Mouse (Mus musculus) heart, embryonic 11.5 days (tissue): ENCODE results near the gene Gm20403. TPM values are rescaled to one million over a fixed set of nuclear protein-coding genes. Genes with fewer than 3 reads are reported as not detected.
"Not testable (repeated sequence)": the region's sequence is repeated elsewhere in the genome, so short reads cannot be mapped to it uniquely, and the experiment has no call there.

Experiments used
- ATAC-seq: fragments of 200-750 bp; cut with Nextera tagmentation; replicated peaks from 2 replicates; pipeline ENCODE4 v1.8.0; 2017; ENCODE audit warnings: moderate library complexity; ENCODE audit not compliant: insufficient number of reproducible peaks, low FRiP score, low TSS enrichment
- H3K27ac ChIP-seq: fragments of 300-500 bp; sonication (generic); 2 replicates; pipeline ENCODE4 v1.5.1; 2014; ENCODE audit warnings: mild to moderate bottlenecking, low read depth, low read length
- H3K27me3 ChIP-seq: fragments of 300-500 bp; sonication (generic); 2 replicates; pipeline ENCODE4 v1.6.1; 2014; ENCODE audit warnings: mild to moderate bottlenecking, low read length, mixed read lengths; ENCODE audit not compliant: control insufficient read depth, insufficient read depth
- H3K36me3 ChIP-seq: fragments of 300-500 bp; sonication (generic); 2 replicates; pipeline ENCODE4 v1.6.1; 2014; ENCODE audit warnings: mild to moderate bottlenecking, low read length, moderate library complexity, mixed read lengths; ENCODE audit not compliant: control insufficient read depth, insufficient read depth
- H3K4me1 ChIP-seq: fragments of 300-500 bp; sonication (generic); 2 replicates; pipeline ENCODE4 v1.6.1; 2014; ENCODE audit warnings: low read length; ENCODE audit not compliant: control insufficient read depth, insufficient read depth
- H3K4me2 ChIP-seq: fragments of 300-500 bp; sonication (generic); 2 replicates; pipeline ENCODE4 v1.6.1; 2014; ENCODE audit warnings: mild to moderate bottlenecking, moderate library complexity
- H3K4me3 ChIP-seq: fragments of 300-500 bp; sonication (generic); 2 replicates; pipeline ENCODE4 v1.5.1; 2014; ENCODE audit warnings: low read depth, low read length
- H3K9ac ChIP-seq: fragments of 300-500 bp; sonication (generic); 2 replicates; pipeline ENCODE4 v1.6.1; 2014; ENCODE audit warnings: mild to moderate bottlenecking, low read depth, low read length, moderate library complexity
- H3K9me3 ChIP-seq: fragments of 300-500 bp; sonication (generic); replicated peaks from 2 replicates; pipeline ENCODE4 v1.6.1; 2016; ENCODE audit warnings: low read length; ENCODE audit not compliant: control insufficient read depth
- WGBS: fragments of 180-500 bp; shearing (Covaris S2); extraction: QIAGEN DNeasy Blood & Tissue Kit; methylation state at CpG from one replicate; pipeline ENCODE4 v1.1.7; 2014; ENCODE audit not compliant: insufficient replicate concordance; 5-methylcytosine and 5-hydroxymethylcytosine counted together
- polyA plus RNA-seq: library from polyadenylated mRNA; unstranded; fragments of >200 nt; fragmentation: Nextera tagmentation; extraction: Ambion mirVana; gene quantifications from 2 replicates; pipeline ENCODE4 v1.2.1, GENCODE M21; 2014

Gm20403 gene
- polyA plus RNA-seq, 1 experiment from 2014 or later, result not detected

DNA sequence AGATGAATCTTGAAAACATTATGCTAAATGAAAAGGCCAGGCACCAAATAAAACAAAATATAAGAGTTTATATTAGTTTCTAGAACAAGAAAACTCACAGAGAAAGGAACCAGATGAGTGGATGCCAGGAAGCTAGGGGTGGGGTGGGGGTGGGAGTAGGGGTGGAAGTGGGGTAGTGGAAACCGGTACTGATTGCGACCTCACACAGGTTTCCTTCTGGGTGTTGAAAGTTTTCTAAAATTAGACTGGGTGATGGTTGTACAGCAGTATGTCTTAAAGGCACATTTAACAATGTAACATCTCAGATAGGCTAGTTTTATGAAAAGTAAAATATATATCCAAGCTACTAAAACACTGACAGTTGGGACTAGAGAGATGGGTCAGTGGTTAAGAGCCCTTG lies 29.4 kb downstream of the Gm20403 start:
- 61% methylated on average over 2 of the region's 2 CpGs for WGBS
- H3K36me3 ChIP-seq, result no peaks in the 10 kb centered on the region
- 0 out of 2 replicates have a peak, but pooled peaks cover 3% of the 10 kb centered on the region for H3K4me1 ChIP-seq
- no peak overlapping the region for H3K4me2 ChIP-seq
- H3K27me3 ChIP-seq, result no peaks in the 10 kb centered on the region
- no peak overlapping the region for H3K4me3 ChIP-seq
- no peak for ATAC-seq
- H3K9me3 ChIP-seq, result no peaks in the 10 kb centered on the region
- H3K27ac ChIP-seq, result no peak overlapping the region
- no peak overlapping the region for H3K9ac ChIP-seq

DNA sequence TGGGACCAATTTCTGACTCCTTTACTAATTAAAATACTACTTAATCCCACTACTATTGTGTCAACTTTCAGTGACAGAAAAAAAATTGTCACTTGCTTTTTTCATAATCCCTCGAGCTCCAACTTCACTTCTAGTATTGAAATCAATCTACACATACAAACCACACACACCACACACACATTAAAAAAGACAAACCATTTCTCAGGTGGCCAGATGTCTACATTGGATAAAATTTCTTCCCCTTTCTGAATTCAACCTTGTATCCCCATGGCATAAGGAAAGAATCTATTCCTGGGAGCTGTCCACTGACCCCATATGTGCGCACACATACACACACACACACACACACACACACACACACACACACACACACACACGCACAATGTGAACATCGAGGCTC lies 29.9 kb downstream of the Gm20403 start:
- no peak overlapping the region for H3K27ac ChIP-seq
- H3K9ac ChIP-seq, result no peak overlapping the region
- H3K4me2 ChIP-seq, result no peak overlapping the region
- 0 out of 2 replicates have a peak, but pooled peaks cover 3% of the 10 kb centered on the region for H3K4me1 ChIP-seq
- no peak for ATAC-seq
- no peaks in the 10 kb centered on the region for H3K27me3 ChIP-seq
- H3K9me3 ChIP-seq, result no peaks in the 10 kb centered on the region
- no peaks in the 10 kb centered on the region for H3K36me3 ChIP-seq
- H3K4me3 ChIP-seq, result no peak overlapping the region
- 88% methylated on average over 4 of the region's 4 CpGs for WGBS

DNA sequence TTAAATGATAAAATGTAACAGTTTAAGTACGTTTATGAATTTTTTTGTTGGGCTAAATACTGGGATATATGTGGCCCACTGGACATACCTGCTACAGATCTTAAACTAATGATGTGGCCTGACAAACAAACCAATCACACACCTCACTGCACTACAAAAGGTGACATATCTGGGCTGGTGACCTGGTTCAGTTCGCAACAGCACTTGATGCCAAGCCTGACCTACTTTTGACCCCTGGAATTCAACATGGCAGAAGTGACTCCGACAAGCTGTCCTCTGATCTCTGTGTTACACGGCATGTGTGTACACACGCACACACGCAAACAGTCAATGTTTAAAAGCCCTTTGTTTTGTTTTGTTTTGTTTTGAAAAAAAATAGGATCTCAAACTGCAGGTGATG lies 40.2 kb downstream of the Gm20403 start:
- ATAC-seq, result no peak; the same call in 1 of the 2 replicates
- no peaks in the 10 kb centered on the region for H3K27me3 ChIP-seq
- no peaks in the 10 kb centered on the region for H3K4me1 ChIP-seq
- no peak overlapping the region for H3K4me3 ChIP-seq
- no peak overlapping the region for H3K9ac ChIP-seq
- 84% methylated on average over 6 of the region's 6 CpGs for WGBS
- no peaks in the 10 kb centered on the region for H3K9me3 ChIP-seq
- H3K27ac ChIP-seq, result no peak overlapping the region
- peaks cover 3% of the 10 kb centered on the region; the same call in 1 of the 2 replicates for H3K36me3 ChIP-seq
- no peak overlapping the region for H3K4me2 ChIP-seq

DNA sequence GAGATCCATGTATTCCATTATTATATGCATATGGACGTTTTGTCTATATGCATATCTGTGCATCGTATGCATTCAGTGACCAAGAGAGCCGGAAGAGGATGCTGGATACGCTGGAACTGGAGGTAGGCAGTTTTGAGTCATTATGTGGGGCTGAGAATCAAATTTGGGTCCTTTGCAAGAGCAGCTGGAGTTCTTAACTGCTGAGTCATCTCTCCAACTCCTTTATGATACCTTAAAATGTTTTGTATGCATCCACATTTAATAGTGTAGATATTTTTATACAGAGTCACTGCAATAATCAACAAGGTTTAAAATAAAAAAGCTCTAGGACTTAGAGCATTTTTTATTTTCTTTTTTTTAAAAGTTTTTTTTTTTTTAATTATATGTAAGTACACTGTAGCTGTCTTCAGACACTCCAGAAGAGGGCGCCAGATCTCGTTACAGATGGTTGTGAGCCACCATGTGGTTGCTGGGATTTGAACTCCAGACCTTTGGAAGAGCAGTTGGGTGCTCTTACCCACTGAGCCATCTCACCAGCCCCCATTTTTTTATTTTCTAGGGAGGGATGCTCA lies 43.7 kb downstream of the Gm20403 start:
- H3K27me3 ChIP-seq, H3K4me2 ChIP-seq, H3K27ac ChIP-seq, H3K36me3 ChIP-seq, ATAC-seq, H3K4me1 ChIP-seq, H3K4me3 ChIP-seq, H3K9ac ChIP-seq, H3K9me3 ChIP-seq: not testable (repeated sequence)
- 87% methylated on average over 6 of the region's 6 CpGs for WGBS

DNA sequence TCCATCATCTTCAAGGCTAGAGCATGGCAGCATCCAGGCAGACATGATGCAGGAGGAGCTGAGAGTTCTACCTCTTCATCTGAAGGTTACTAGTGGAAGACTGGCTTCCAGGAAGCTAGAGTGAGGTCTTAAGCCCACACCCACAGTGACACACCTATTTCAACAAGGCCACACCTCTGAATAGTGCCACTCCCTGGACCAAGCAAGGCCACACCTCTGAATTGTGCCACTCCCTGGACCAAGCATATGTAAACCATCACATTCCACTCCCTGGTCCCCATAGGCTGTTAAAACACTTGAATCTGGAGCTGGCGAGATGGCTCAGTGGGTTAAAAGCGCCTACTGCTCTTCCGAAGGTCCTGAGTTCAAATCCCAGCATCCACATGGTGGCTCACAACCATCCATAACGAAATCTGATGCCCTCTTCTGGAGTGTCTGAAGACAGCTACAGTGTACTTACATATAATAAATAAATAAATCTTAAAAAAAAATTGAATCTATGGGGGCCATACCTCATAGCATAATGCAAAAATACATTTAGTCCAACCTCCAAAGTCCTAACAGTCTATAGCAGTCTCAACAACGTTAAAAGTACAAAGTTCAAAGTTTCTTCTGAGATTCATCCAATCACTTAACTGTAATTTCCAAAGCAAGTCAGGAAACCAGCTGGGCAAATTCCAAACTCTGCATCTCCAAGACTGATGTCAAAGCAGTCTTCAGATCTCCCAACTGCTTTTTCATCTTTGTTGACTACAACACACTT lies 48.6 kb downstream of the Gm20403 start:
- ATAC-seq, H3K9me3 ChIP-seq, H3K9ac ChIP-seq, H3K36me3 ChIP-seq, H3K4me2 ChIP-seq, H3K4me1 ChIP-seq, H3K4me3 ChIP-seq, H3K27me3 ChIP-seq, H3K27ac ChIP-seq: not testable (repeated sequence)
- WGBS, result 89% methylated on average over 5 of the region's 5 CpGs

Other genes starting within 250 kb of the Gm20403 start
- gene Snx6, start 190.8 kb downstream of the Gm20403 start, polyA plus RNA-seq, result 135 and 142 TPM in 2 replicates
- 421 and 474 TPM in 2 replicates for gene Cfl2, start 123.7 kb downstream of the Gm20403 start, polyA plus RNA-seq
- gene Baz1a, start 27.8 kb upstream of the Gm20403 start, polyA plus RNA-seq, result 11.4 and 18.6 TPM in 2 replicates
- 25.6 and 31.5 TPM in 2 replicates for gene 2700097O09Rik, start 93.6 kb upstream of the Gm20403 start, polyA plus RNA-seq
- 131 and 159 TPM in 2 replicates for gene Srp54a, start 93.7 kb upstream of the Gm20403 start, polyA plus RNA-seq
- gene Fam177a, start 137.9 kb upstream of the Gm20403 start, polyA plus RNA-seq, result 15.3 and 19.5 TPM in 2 replicates
- gene Srp54b, start 168.6 kb upstream of the Gm20403 start, polyA plus RNA-seq, result 49.0 and 49.5 TPM in 2 replicates
- 4.7 TPM in 1 of 2 replicates, not detected in the other for gene 1700047I17Rik2, start 213.1 kb upstream of the Gm20403 start, polyA plus RNA-seq
- 55.1 and 62.3 TPM in 2 replicates for gene Srp54c, start 243.6 kb upstream of the Gm20403 start, polyA plus RNA-seq